Mouse (Mus musculus): Measurements from ENCODE around the gene Nap1l4.

Nap1l4 gene

DNA sequence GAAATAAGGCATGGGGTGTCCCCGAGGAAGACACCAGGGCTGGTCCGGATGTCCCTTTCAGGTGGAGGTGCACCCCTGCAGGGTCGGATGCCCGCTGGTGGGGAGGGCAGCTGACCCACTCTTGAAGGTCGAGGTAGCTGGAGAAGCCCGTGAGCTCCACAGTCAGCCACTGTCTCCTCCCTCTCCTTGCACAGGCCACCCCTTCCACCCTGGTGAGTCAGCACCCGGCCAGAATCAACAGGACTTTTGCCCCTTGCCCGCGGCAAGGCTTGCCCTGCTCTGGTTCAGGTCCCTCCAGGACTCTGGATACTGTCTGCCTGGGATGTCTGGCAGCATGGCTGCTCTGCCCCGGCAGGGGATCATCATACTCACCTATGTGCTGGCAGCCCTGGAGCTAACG, 73.0 kb downstream of the Nap1l4 start:
- no peak for DNase-seq

DNA sequence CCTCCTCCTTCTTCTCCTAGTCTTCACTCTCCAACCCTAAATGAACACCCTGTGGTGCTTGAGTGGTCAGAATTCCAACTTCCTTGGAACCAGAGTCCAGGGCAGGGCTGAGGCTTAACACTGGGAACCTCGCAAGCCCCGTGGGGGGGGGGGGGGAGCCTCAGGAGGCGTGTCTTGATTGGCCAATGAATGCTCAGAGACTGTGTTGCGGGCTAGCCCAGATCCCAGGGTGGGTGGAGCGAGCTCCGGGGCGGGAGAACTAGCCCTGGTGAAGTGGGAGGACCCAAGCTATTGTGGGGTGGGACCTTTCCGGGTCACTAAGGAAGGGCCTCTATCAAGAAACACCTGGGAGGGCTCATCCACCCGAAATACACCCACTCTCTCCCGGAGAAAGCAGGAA, 74.1 kb downstream of the Nap1l4 start:
- DNase-seq, result no peak

GRCm38 (mm10) chr7:143473347-143474101, 75.4 kb downstream of the Nap1l4 start, which contains the start of gene Slc22a18:
Gene Slc22a18, plus strand, starts transcription at chr7:143473736.
- DNase-seq, result no peak

- peak; percentile 63 to 66 for DNase-seq
These were observed 79.0 kb downstream of the Nap1l4 start for GRCm38 (mm10) chr7:143469946-143470345.

- DNase-seq, result no peak
These were observed 81.2 kb downstream of the Nap1l4 start for GRCm38 (mm10) chr7:143467714-143468113.

- DNase-seq, result peak; percentile 85 to 86
These were observed 82.7 kb downstream of the Nap1l4 start for GRCm38 (mm10) chr7:143466099-143466677.

DNA sequence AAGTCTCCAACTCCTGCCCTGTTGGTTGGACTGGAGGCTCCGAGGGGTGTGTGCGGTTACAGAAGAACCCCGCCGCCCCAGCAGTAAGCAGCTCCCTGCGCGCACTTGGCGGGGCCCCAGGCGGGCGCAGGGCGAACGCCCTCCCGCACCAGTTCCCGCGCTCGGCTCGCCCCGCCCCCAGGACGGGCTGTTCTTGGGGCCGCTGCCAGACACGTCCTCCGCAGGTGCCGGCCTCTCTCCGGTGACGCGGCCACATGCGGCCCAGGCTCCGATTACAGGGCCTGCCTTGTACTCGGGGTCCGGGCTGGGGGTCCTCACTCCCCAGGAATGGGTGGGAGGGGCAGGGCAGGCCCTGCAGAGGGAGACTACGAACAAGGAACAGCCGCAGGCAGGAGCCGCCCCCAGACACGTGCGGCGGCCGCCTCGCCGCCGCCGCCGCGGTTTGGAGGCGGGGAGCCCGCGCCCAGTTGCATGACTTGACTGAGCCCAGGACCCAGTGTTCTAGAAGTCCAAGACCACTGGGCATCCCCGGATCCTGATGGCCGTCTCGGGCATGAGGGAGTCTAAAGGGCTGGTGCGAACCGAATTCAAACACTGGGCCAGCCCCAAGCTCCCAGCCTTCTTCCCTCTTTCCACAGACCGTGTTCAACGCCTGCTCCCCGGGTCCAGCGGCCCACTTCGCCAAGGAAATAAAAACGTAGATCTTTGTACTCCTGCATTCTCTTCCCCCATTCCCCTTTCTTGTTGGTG, 83.9 kb downstream of the Nap1l4 start:
- DNase-seq, result peak; percentile 30 to 39

- peak; percentile 81 to 82 for DNase-seq
These were observed 85.0 kb downstream of the Nap1l4 start for GRCm38 (mm10) chr7:143463865-143464415.

All from B cell, adult 2 months (primary cell).